Mouse (Mus musculus) brain, embryonic 14.5 days (tissue): Measurements from ENCODE around the gene Mak.

Source experiments
- CTCF ChIP-seq: fragments of 200-500 bp; IDR thresholded peaks from 2 replicates; pipeline ENCODE4 v1.5.1; 2012; ENCODE audit warnings: inconsistent platforms, mild to moderate bottlenecking, moderate library complexity, borderline replicate concordance; ENCODE audit not compliant: insufficient read depth, insufficient read length; ENCODE audit errors: extremely low read depth
- POLR2A ChIP-seq: fragments of 200-500 bp; IDR thresholded peaks from 2 replicates; pipeline ENCODE4 v1.6.1; 2012; ENCODE audit warnings: mild to moderate bottlenecking, inconsistent platforms, borderline replicate concordance; ENCODE audit not compliant: poor library complexity, insufficient read depth, insufficient read length, severe bottlenecking; ENCODE audit errors: extremely low read depth

DNA sequence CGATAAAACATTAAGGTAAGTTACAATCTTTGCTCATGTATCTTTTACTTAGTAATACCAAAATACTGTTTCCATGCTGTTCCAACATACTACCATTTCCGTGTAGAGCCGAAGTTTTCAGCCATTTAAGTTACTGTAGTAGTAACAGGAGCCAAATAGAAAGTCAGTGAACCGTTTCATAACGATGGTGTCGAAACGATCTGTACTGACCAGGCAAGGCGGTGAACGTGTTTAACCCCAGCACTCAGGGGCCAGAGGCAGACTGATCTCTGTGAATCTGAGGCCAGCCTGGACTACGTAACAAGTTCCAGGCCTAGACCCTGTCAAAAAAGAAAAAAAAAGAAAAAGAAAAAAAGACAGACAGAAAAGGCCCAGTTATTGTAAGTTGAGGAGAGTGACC, 71.2 kb downstream of the Mak start:
- no peak for TF ChIP-seq CTCF
- TF ChIP-seq POLR2A, result no peak
